Mouse (Mus musculus): ENCODE results near the gene Cfap61. TPM values are rescaled to one million over a fixed set of nuclear protein-coding genes. Genes with fewer than 3 reads are reported as not detected.

Cfap61 gene
- polyA plus RNA-seq, 1 experiment from 2014 or later = 1.4 TPM

- 20% methylated on average over 18 of the region's 18 CpGs for WGBS
- H3K36me3 ChIP-seq (ENCODE audit: control insufficient read depth, insufficient read depth, low read length) = no peaks in the 10 kb centered on the region
- H3K4me2 ChIP-seq (ENCODE audit: low read depth, low read length, severe bottlenecking) = no peak overlapping the region
- no peaks in the 10 kb centered on the region for H3K9me3 ChIP-seq (ENCODE audit: control insufficient read depth, low read length)
- H3K4me3 ChIP-seq (ENCODE audit: low read depth, low read length) = no peak overlapping the region
- no peak overlapping the region for H3K9ac ChIP-seq (ENCODE audit: low read length)
- no peak for DNase-seq (ENCODE audit: low spot score)
- H3K27me3 ChIP-seq (ENCODE audit: control insufficient read depth, insufficient read depth, low read length) = no peaks in the 10 kb centered on the region
- H3K27ac ChIP-seq (ENCODE audit: low read depth, low read length) = no peak overlapping the region
- ATAC-seq (replicated peaks; ENCODE audit: low FRiP score) = no peak
- peaks cover 28% of the 10 kb centered on the region for H3K4me1 ChIP-seq (replicated peaks; ENCODE audit: control insufficient read depth, insufficient read depth, low read length)
These were observed 325.4 kb downstream of the Cfap61 start for GRCm38 (mm10) chr2:146259787-146260560.

- Histone ChIP-seq H3K9ac (ENCODE audit: low read length) (no peak overlapping the region), H3K4me3 (ENCODE audit: low read depth, low read length) (no peak overlapping the region), H3K9me3 (ENCODE audit: control insufficient read depth, low read length) (no peaks in the 10 kb centered on the region), H3K4me1 (replicated peaks; ENCODE audit: control insufficient read depth, insufficient read depth, low read length) (peaks cover 28% of the 10 kb centered on the region), H3K36me3 (ENCODE audit: control insufficient read depth, insufficient read depth, low read length) (no peaks in the 10 kb centered on the region), H3K27me3 (ENCODE audit: control insufficient read depth, insufficient read depth, low read length) (no peaks in the 10 kb centered on the region), H3K27ac (ENCODE audit: low read depth, low read length) (no peak overlapping the region), H3K4me2 (ENCODE audit: low read depth, low read length, severe bottlenecking) (no peak overlapping the region)
- no peak for DNase-seq (ENCODE audit: low spot score)
- WGBS = 42% methylated on average over 4 of the region's 4 CpGs
- ATAC-seq (replicated peaks; ENCODE audit: low FRiP score) = no peak
These were observed 326.6 kb downstream of the Cfap61 start for GRCm38 (mm10) chr2:146261146-146261545.

- no peak overlapping the region for H3K27ac ChIP-seq (ENCODE audit: low read depth, low read length)
- H3K4me1 ChIP-seq (replicated peaks; ENCODE audit: control insufficient read depth, insufficient read depth, low read length) = peaks cover 25% of the 10 kb centered on the region
- peak; percentile 67 for DNase-seq (ENCODE audit: low spot score)
- WGBS = 6% methylated on average over 10 of the region's 10 CpGs
- H3K36me3 ChIP-seq (ENCODE audit: control insufficient read depth, insufficient read depth, low read length) = no peaks in the 10 kb centered on the region
- no peak overlapping the region for H3K9ac ChIP-seq (ENCODE audit: low read length)
- ATAC-seq (replicated peaks; ENCODE audit: low FRiP score) = peak; percentile 77
- H3K9me3 ChIP-seq (ENCODE audit: control insufficient read depth, low read length) = no peaks in the 10 kb centered on the region
- H3K4me3 ChIP-seq (ENCODE audit: low read depth, low read length) = no peak overlapping the region
- no peaks in the 10 kb centered on the region for H3K27me3 ChIP-seq (ENCODE audit: control insufficient read depth, insufficient read depth, low read length)
- no peak overlapping the region for H3K4me2 ChIP-seq (ENCODE audit: low read depth, low read length, severe bottlenecking)
These were observed 327.6 kb downstream of the Cfap61 start for GRCm38 (mm10) chr2:146262215-146262614.

- H3K9me3 ChIP-seq (ENCODE audit: control insufficient read depth, low read length) = no peaks in the 10 kb centered on the region
- DNase-seq (ENCODE audit: low spot score) = no peak
- H3K36me3 ChIP-seq (ENCODE audit: control insufficient read depth, insufficient read depth, low read length) = no peaks in the 10 kb centered on the region
- no peak overlapping the region for H3K27ac ChIP-seq (ENCODE audit: low read depth, low read length)
- H3K4me2 ChIP-seq (ENCODE audit: low read depth, low read length, severe bottlenecking) = no peak overlapping the region
- H3K27me3 ChIP-seq (ENCODE audit: control insufficient read depth, insufficient read depth, low read length) = no peaks in the 10 kb centered on the region
- peaks cover 19% of the 10 kb centered on the region; the same call in 1 of the 2 replicates for H3K4me1 ChIP-seq (replicated peaks; ENCODE audit: control insufficient read depth, insufficient read depth, low read length)
- no peak overlapping the region for H3K4me3 ChIP-seq (ENCODE audit: low read depth, low read length)
- ATAC-seq (replicated peaks; ENCODE audit: low FRiP score) = no peak
- no peak overlapping the region for H3K9ac ChIP-seq (ENCODE audit: low read length)
These were observed 328.4 kb downstream of the Cfap61 start for GRCm38 (mm10) chr2:146262966-146263365.

Other genes starting within 250 kb of the Cfap61 start
- gene Naa20, start 32.7 kb upstream of the Cfap61 start, polyA plus RNA-seq (2014; fragmentation: Nextera tagmentation; extraction: Ambion mirVana) = 142 and 144 TPM in 2 replicates
- 40.9 and 45.0 TPM in 2 replicates for gene Crnkl1, start 230 bp downstream of the Cfap61 start, polyA plus RNA-seq (2014; fragmentation: Nextera tagmentation; extraction: Ambion mirVana)

Measured in forebrain, embryonic 11.5 days (tissue).